Mouse (Mus musculus) myocyte (in vitro differentiated cells): ENCODE measurements around the gene Schip1.

Experiments used
- POLR2A ChIP-seq: IDR thresholded peaks from one replicate; pipeline ENCODE4 v1.6.1; 2011; ENCODE audit warnings: low read depth, mild to moderate bottlenecking, control low read depth, moderate library complexity; ENCODE audit not compliant: insufficient read length
- TCF12 ChIP-seq: IDR thresholded peaks from one replicate; pipeline ENCODE4 v1.6.1; 2011; ENCODE audit warnings: mild to moderate bottlenecking, control low read depth; ENCODE audit not compliant: poor library complexity, insufficient read depth, severe bottlenecking

- TF ChIP-seq POLR2A (no peak), TCF12 (no peak)
These were observed 440.2 kb downstream of the Schip1 start for GRCm38 (mm10) chr3:68504838-68505237.
